ENCODE assay signal across 9 mouse cellular contexts in genomic region chr6:65510051-65510669, GRCm38 (mm10). TPM values are rescaled to one million over a fixed set of nuclear protein-coding genes. Genes with fewer than 3 reads are reported as not detected.
DNase-seq lines count a peak whose midpoint lies in the region; ATAC-seq and TF ChIP-seq lines count a peak whose summit lies in the region.
"Had no signal": no experiment of that assay in that cellular context is flagged by ENCODE, and none has a peak within 500 bp of the region (broad histone marks: within the 10 kb centered on the region; RNA-seq: fewer than 3 reads in every experiment).

No protein-coding gene starts in this region.

- no peaks in the 10 kb centered on the region for H3K36me3 ChIP-seq in intestine, postnatal 0 days (ENCODE audit: control insufficient read depth, insufficient read depth)
- H3K36me3 ChIP-seq in midbrain, embryonic 14.5 days (ENCODE audit: control insufficient read depth, insufficient read depth, low read length), result no peaks in the 10 kb centered on the region
- H3K36me3 ChIP-seq in spleen, adult 2 months (ENCODE audit: control insufficient read depth, insufficient read depth, low read length), result no peaks in the 10 kb centered on the region
- H3K36me3 ChIP-seq: stomach, embryonic 15.5 days had no signal

- H3K4me3 ChIP-seq in intestine, postnatal 0 days (ENCODE audit: low read depth, low read length), result no peak overlapping the region
- no peak overlapping the region for H3K4me3 ChIP-seq in midbrain, embryonic 14.5 days (replicated peaks; ENCODE audit: low read depth, low read length)
- no peak overlapping the region for H3K4me3 ChIP-seq in spleen, adult 2 months (ENCODE audit: extremely low read depth, insufficient read depth, insufficient read length)
- H3K4me3 ChIP-seq: stomach, embryonic 15.5 days had no signal

- no peak overlapping the region for H3K27ac ChIP-seq in intestine, postnatal 0 days (ENCODE audit: low read depth, low read length)
- H3K27ac ChIP-seq in midbrain, embryonic 14.5 days (replicated peaks; ENCODE audit: low read depth, low read length), result no peak overlapping the region
- no peak overlapping the region for H3K27ac ChIP-seq in spleen, adult 2 months (ENCODE audit: insufficient read depth, low read length)
- H3K27ac ChIP-seq: stomach, embryonic 15.5 days had no signal

- peak; percentile 95 for TF ChIP-seq CTCF in intestine, postnatal 0 days (IDR thresholded peaks at IDR 0.05; ENCODE audit: low read depth)
- peak; percentile 65; the same call in 1 of the 2 replicates for TF ChIP-seq CTCF in spleen, adult 2 months (IDR thresholded peaks at IDR 0.05; ENCODE audit: extremely low read depth, insufficient read depth, insufficient read length, insufficient replicate concordance)

- 40% methylated on average over 4 of the region's 4 CpGs for WGBS in intestine, postnatal 0 days
- 45% methylated on average over 4 of the region's 4 CpGs for WGBS in midbrain, embryonic 14.5 days
- 47% methylated on average over 4 of the region's 4 CpGs for WGBS in spleen, adult 2 months

- H3K4me2 ChIP-seq in intestine, postnatal 0 days (replicated peaks; ENCODE audit: low read depth), result no peak overlapping the region
- H3K4me2 ChIP-seq in midbrain, embryonic 14.5 days (ENCODE audit: low read length), result no peak overlapping the region
- H3K4me2 ChIP-seq: stomach, embryonic 15.5 days had no signal

- intact Hi-C loops in left cerebral cortex, postnatal 25 days (cut with DNase I), result loop anchor here (1.0 to 5.0 kb wide), 4 partner anchors 59 to 1022 kb away; no protein-coding TSS in a partner anchor

- ATAC-seq in intestine, postnatal 0 days, result no peak
- ATAC-seq in midbrain, embryonic 14.5 days (ENCODE audit: low FRiP score, low TSS enrichment), result peak; percentile 84; the same call in 1 of the 2 replicates

- peak; percentile 64 to 86 for DNase-seq in heart, adult 18-20 months
- DNase-seq in heart, adult 11 months, result no peak
- peak; percentile 54 for DNase-seq in cerebellum, adult 8-10 months
- DNase-seq in frontal cortex, postnatal 14 days (ENCODE audit: low spot score in 2 of 2), result peak; percentile 24 to 70
- DNase-seq in left cerebral cortex, postnatal 25 days (ENCODE audit: low spot score in 2 of 2), result peak; percentile 73 to 80
- peak; percentile 88 for DNase-seq in midbrain, embryonic 14.5 days
- peak; percentile 45 to 56 for DNase-seq in spleen, adult 2 months (ENCODE audit: low read depth in 1 of 2, low spot score in 2 of 2)

- no peak overlapping the region for H3K9ac ChIP-seq in intestine, postnatal 0 days (ENCODE audit: low read depth, low read length)
- no peak overlapping the region for H3K9ac ChIP-seq in midbrain, embryonic 14.5 days (replicated peaks; ENCODE audit: low read length)
- H3K9ac ChIP-seq: stomach, embryonic 15.5 days had no signal

- no peaks in the 10 kb centered on the region for H3K9me3 ChIP-seq in intestine, postnatal 0 days (ENCODE audit: control insufficient read depth)
- no peaks in the 10 kb centered on the region for H3K9me3 ChIP-seq in midbrain, embryonic 14.5 days (ENCODE audit: control insufficient read depth, low read length)
- H3K9me3 ChIP-seq: stomach, embryonic 15.5 days had no signal

- H3K27me3 ChIP-seq in intestine, postnatal 0 days (replicated peaks; ENCODE audit: control insufficient read depth, insufficient read depth, low read length), result no peaks in the 10 kb centered on the region
- no peaks in the 10 kb centered on the region for H3K27me3 ChIP-seq in midbrain, embryonic 14.5 days (ENCODE audit: control insufficient read depth, insufficient read depth, low read length)
- no peaks in the 10 kb centered on the region for H3K27me3 ChIP-seq in spleen, adult 2 months (ENCODE audit: control insufficient read depth, insufficient read depth, low read length)
- H3K27me3 ChIP-seq: stomach, embryonic 15.5 days had no signal

- no peak for TF ChIP-seq POLR2A in spleen, adult 2 months (IDR thresholded peaks at IDR 0.05; ENCODE audit: low read depth, low read length)

- H3K4me1 ChIP-seq in intestine, postnatal 0 days (replicated peaks; ENCODE audit: control insufficient read depth, insufficient read depth, low read length), result no peaks in the 10 kb centered on the region
- no peaks in the 10 kb centered on the region for H3K4me1 ChIP-seq in midbrain, embryonic 14.5 days (ENCODE audit: control insufficient read depth, insufficient read depth, low read length)
- no peaks in the 10 kb centered on the region for H3K4me1 ChIP-seq in spleen, adult 2 months (ENCODE audit: control insufficient read depth, insufficient read depth, insufficient read length)
- H3K4me1 ChIP-seq: stomach, embryonic 15.5 days had no signal

RNA-seq across cellular contexts. Expression of gene Tnip3, which starts 15.0 kb away (rescaled TPM):
- total RNA-seq in heart, adult 18-20 months (2021), result 1 to 10 TPM; 2.6 to 3.2 TPM
- 0.08 TPM in 1 of 2 replicates, not detected in the other for polyA plus RNA-seq in intestine, postnatal 0 days (2015; fragmentation: Nextera tagmentation; extraction: Ambion mirVana)
- under 1 TPM in 1 of 2 experiments, not detected in 1; 0.27 TPM for total RNA-seq in left cerebral cortex, postnatal 25 days (2021)
- polyA plus RNA-seq in midbrain, embryonic 14.5 days (2014; fragmentation: Nextera tagmentation; extraction: Ambion mirVana), result 0.05 TPM in 1 of 2 replicates, not detected in the other
- polyA plus RNA-seq in spleen, adult 2 months (2012; rRNA removed), result 0.11 and 0.19 TPM in 2 replicates
